Comparison of ENCODE assay signal across 29 mouse cellular contexts in the genomic region with DNA sequence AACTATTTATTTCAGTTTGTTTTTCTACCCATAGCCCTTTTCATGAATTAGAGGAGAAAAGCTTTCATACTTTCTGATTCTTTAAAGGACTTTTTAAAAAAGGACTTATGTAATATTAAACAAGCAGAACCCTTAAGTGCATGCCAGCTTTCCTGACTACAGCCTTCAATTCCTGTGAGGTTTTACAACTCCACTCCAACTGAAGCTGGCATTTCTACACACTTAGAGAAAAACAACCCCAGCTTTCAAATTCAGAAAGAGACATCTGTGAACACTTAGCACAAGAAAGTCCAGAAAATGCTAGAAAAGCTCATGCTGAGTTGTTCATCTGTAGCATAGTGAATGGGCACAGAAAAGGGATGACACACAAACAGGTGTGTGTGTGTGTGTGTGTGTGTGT. TPM values are rescaled to one million over a fixed set of nuclear protein-coding genes. Genes with fewer than 3 reads are reported as not detected.
DNase-seq lines count a peak whose midpoint lies in the region; ATAC-seq and TF ChIP-seq lines count a peak whose summit lies in the region.
"Had no signal": no experiment of that assay in that cellular context is flagged by ENCODE, and none has a peak within 500 bp of the region (broad histone marks: within the 10 kb centered on the region; RNA-seq: fewer than 3 reads in every experiment).

No protein-coding gene starts in this region.

- no peak overlapping the region for H3K9ac ChIP-seq in hindbrain, embryonic 14.5 days
- H3K9ac ChIP-seq in hindbrain, postnatal 0 days (replicated peaks; ENCODE audit: low read length) = no peak overlapping the region
- H3K9ac ChIP-seq in embryonic facial prominence, embryonic 15.5 days = no peak overlapping the region
- H3K9ac ChIP-seq: embryonic facial prominence, embryonic 12.5 days; forebrain, embryonic 13.5 days; heart, embryonic 15.5 days; hindbrain, embryonic 12.5 days; liver, embryonic 13.5 days; midbrain, embryonic 12.5 days; neural tube, embryonic 12.5 days had no signal

- no peaks in the 10 kb centered on the region for H3K27me3 ChIP-seq in hindbrain, embryonic 14.5 days (ENCODE audit: control insufficient read depth, insufficient read depth, low read length)
- H3K27me3 ChIP-seq in hindbrain, postnatal 0 days (ENCODE audit: insufficient read depth, low read length) = no peaks in the 10 kb centered on the region
- H3K27me3 ChIP-seq in embryonic facial prominence, embryonic 15.5 days = no peaks in the 10 kb centered on the region
- no peaks in the 10 kb centered on the region for H3K27me3 ChIP-seq in heart, embryonic 10.5 days (ENCODE audit: insufficient read depth, poor library complexity, severe bottlenecking)
- H3K27me3 ChIP-seq: embryonic facial prominence, embryonic 12.5 days; forebrain, embryonic 13.5 days; heart, embryonic 15.5 days; hindbrain, embryonic 12.5 days; liver, embryonic 13.5 days; megakaryocyte, embryonic 14.5 days; midbrain, embryonic 12.5 days; neural tube, embryonic 12.5 days had no signal

- no peak for TF ChIP-seq CTCF in hindbrain, postnatal 0 days (IDR thresholded peaks at IDR 0.05; ENCODE audit: low read depth)

- ATAC-seq in hindbrain, embryonic 14.5 days (ENCODE audit: low FRiP score) = no peak
- no peak for ATAC-seq in hindbrain, postnatal 0 days
- no peak for ATAC-seq in embryonic facial prominence, embryonic 15.5 days (ENCODE audit: insufficient number of reproducible peaks, low FRiP score, low TSS enrichment, low read depth)
- ATAC-seq: CD4-positive, CD25-positive, alpha-beta regulatory T cell, adult 4 months; forebrain, embryonic 13.5 days; inflammation-experienced regulatory T-cells, adult 6 months; lung, postnatal 0 days had no signal

- no peak overlapping the region for H3K4me2 ChIP-seq in hindbrain, embryonic 14.5 days (replicated peaks)
- no peak overlapping the region for H3K4me2 ChIP-seq in hindbrain, postnatal 0 days (ENCODE audit: low read depth, low read length)
- no peak overlapping the region for H3K4me2 ChIP-seq in embryonic facial prominence, embryonic 15.5 days (replicated peaks)
- H3K4me2 ChIP-seq: embryonic facial prominence, embryonic 12.5 days; forebrain, embryonic 13.5 days; heart, embryonic 15.5 days; hindbrain, embryonic 12.5 days; liver, embryonic 13.5 days; midbrain, embryonic 12.5 days; neural tube, embryonic 12.5 days had no signal

- intact Hi-C loops in left cerebral cortex, postnatal 25 days (cut with DNase I) = no loop called here
- intact Hi-C loops in left cerebral cortex, postnatal 4 days (cut with DNase I) = no loop called here

- no peak for DNase-seq in hindbrain, embryonic 14.5 days (ENCODE audit: low spot score)
- DNase-seq in hindbrain, postnatal 0 days (ENCODE audit: low spot score) = no peak
- DNase-seq in left cerebral cortex, postnatal 25 days (ENCODE audit: low spot score in 2 of 2) = peak; percentile 6 to 19
- DNase-seq in left cerebral cortex, postnatal 4 days = no peak
- DNase-seq in heart, adult 11 months = no peak
- no peak for DNase-seq in heart, embryonic 10.5 days (ENCODE audit: low spot score)
- DNase-seq: adrenal gland, adult 2 months; adrenal gland, postnatal 36 days; cerebellum, adult 2 months; cerebellum, postnatal 14 days; kidney, adult 11 months; kidney, postnatal 14 days; layer of hippocampus, postnatal 36 days; liver, embryonic 13.5 days; lung, adult 18-20 months; lung, postnatal 4 days; thymus, postnatal 14 days had no signal

- H3K9me3 ChIP-seq in hindbrain, embryonic 14.5 days (ENCODE audit: control insufficient read depth, low read length) = no peaks in the 10 kb centered on the region
- no peaks in the 10 kb centered on the region for H3K9me3 ChIP-seq in hindbrain, postnatal 0 days (ENCODE audit: low read length)
- no peaks in the 10 kb centered on the region for H3K9me3 ChIP-seq in embryonic facial prominence, embryonic 15.5 days (replicated peaks)
- no peaks in the 10 kb centered on the region for H3K9me3 ChIP-seq in heart, embryonic 10.5 days
- H3K9me3 ChIP-seq: embryonic facial prominence, embryonic 12.5 days; forebrain, embryonic 13.5 days; heart, embryonic 15.5 days; hindbrain, embryonic 12.5 days; liver, embryonic 13.5 days; megakaryocyte, embryonic 14.5 days; midbrain, embryonic 12.5 days; neural tube, embryonic 12.5 days had no signal

- peaks cover 31% of the 10 kb centered on the region for H3K36me3 ChIP-seq in hindbrain, embryonic 14.5 days (replicated peaks; ENCODE audit: control insufficient read depth, insufficient read depth)
- peaks cover 10% of the 10 kb centered on the region; the same call in 1 of the 2 replicates for H3K36me3 ChIP-seq in hindbrain, postnatal 0 days (ENCODE audit: insufficient read depth, low read length)
- H3K36me3 ChIP-seq in embryonic facial prominence, embryonic 15.5 days = peaks cover 38% of the 10 kb centered on the region
- peaks cover 56% of the 10 kb centered on the region for H3K36me3 ChIP-seq in heart, embryonic 10.5 days

- 0 out of 2 replicates have a peak overlapping the region, but pooled peaks have one; percentile 16 for H3K27ac ChIP-seq in hindbrain, embryonic 14.5 days
- H3K27ac ChIP-seq in hindbrain, postnatal 0 days = no peak overlapping the region
- peak overlapping the region; percentile 73 for H3K27ac ChIP-seq in embryonic facial prominence, embryonic 15.5 days (replicated peaks)
- no peak overlapping the region for H3K27ac ChIP-seq in heart, embryonic 10.5 days
- H3K27ac ChIP-seq: embryonic facial prominence, embryonic 12.5 days; forebrain, embryonic 13.5 days; heart, embryonic 15.5 days; hindbrain, embryonic 12.5 days; liver, embryonic 13.5 days; midbrain, embryonic 12.5 days; neural tube, embryonic 12.5 days had no signal

- H3K4me3 ChIP-seq in hindbrain, embryonic 14.5 days (replicated peaks; ENCODE audit: low read length) = no peak overlapping the region
- no peak overlapping the region for H3K4me3 ChIP-seq in hindbrain, postnatal 0 days (ENCODE audit: low read length)
- H3K4me3 ChIP-seq in embryonic facial prominence, embryonic 15.5 days (replicated peaks) = no peak overlapping the region
- H3K4me3 ChIP-seq in heart, embryonic 10.5 days = no peak overlapping the region
- H3K4me3 ChIP-seq: embryonic facial prominence, embryonic 12.5 days; forebrain, embryonic 13.5 days; heart, embryonic 15.5 days; hindbrain, embryonic 12.5 days; liver, embryonic 13.5 days; megakaryocyte, embryonic 14.5 days; midbrain, embryonic 12.5 days; myocyte; neural tube, embryonic 12.5 days had no signal

- no peaks in the 10 kb centered on the region for H3K4me1 ChIP-seq in hindbrain, embryonic 14.5 days (replicated peaks; ENCODE audit: control insufficient read depth, insufficient read depth, low read length)
- H3K4me1 ChIP-seq in hindbrain, postnatal 0 days (ENCODE audit: insufficient read depth, low read length) = no peaks in the 10 kb centered on the region
- no peaks in the 10 kb centered on the region for H3K4me1 ChIP-seq in embryonic facial prominence, embryonic 15.5 days
- no peaks in the 10 kb centered on the region for H3K4me1 ChIP-seq in heart, embryonic 10.5 days
- H3K4me1 ChIP-seq: embryonic facial prominence, embryonic 12.5 days; forebrain, embryonic 13.5 days; hindbrain, embryonic 12.5 days; liver, embryonic 13.5 days; midbrain, embryonic 12.5 days had no signal

RNA-seq across cellular contexts. Expression of a gene that starts 19.8 kb away (rescaled TPM):
- polyA plus RNA-seq in hindbrain, embryonic 14.5 days (2014; fragmentation: Nextera tagmentation; extraction: Ambion mirVana) = 4.2 and 7.7 TPM in 2 replicates
- 0.61 and 0.89 TPM in 2 replicates for total RNA-seq in hindbrain, postnatal 0 days (2014; rRNA removed)
- polyA plus RNA-seq in hindbrain, postnatal 0 days (2015; fragmentation: Nextera tagmentation; extraction: Ambion mirVana) = 4.1 and 6.3 TPM in 2 replicates
- total RNA-seq in left cerebral cortex, postnatal 25 days (2021) = 1 to 10 TPM; 3.8 to 5.6 TPM
- 1 to 10 TPM; 2.4 to 3.8 TPM for total RNA-seq in left cerebral cortex, postnatal 4 days (2021)
- 15.9 and 16.5 TPM in 2 replicates for polyA plus RNA-seq in embryonic facial prominence, embryonic 15.5 days (2015; fragmentation: Nextera tagmentation; extraction: Ambion mirVana)
- 8.3 and 12.3 TPM in 2 replicates for polyA plus RNA-seq in heart, embryonic 10.5 days (2016; fragmentation: Nextera tagmentation; extraction: Ambion mirVana)

RNA-seq across cellular contexts. Expression of a gene that starts 56.8 kb away (rescaled TPM):
- polyA plus RNA-seq in hindbrain, embryonic 14.5 days (2014; fragmentation: Nextera tagmentation; extraction: Ambion mirVana) = 23.3 and 26.3 TPM in 2 replicates
- total RNA-seq in hindbrain, postnatal 0 days (2014; rRNA removed) = 19.9 and 29.7 TPM in 2 replicates
- polyA plus RNA-seq in hindbrain, postnatal 0 days (2015; fragmentation: Nextera tagmentation; extraction: Ambion mirVana) = 11.3 and 12.9 TPM in 2 replicates
- 10 to 100 TPM; 27.0 to 33.1 TPM for total RNA-seq in left cerebral cortex, postnatal 25 days (2021)
- 10 to 100 TPM; 32.9 to 35.3 TPM for total RNA-seq in left cerebral cortex, postnatal 4 days (2021)
- 25.4 and 27.3 TPM in 2 replicates for polyA plus RNA-seq in embryonic facial prominence, embryonic 15.5 days (2015; fragmentation: Nextera tagmentation; extraction: Ambion mirVana)
- 16.9 and 22.3 TPM in 2 replicates for polyA plus RNA-seq in heart, embryonic 10.5 days (2016; fragmentation: Nextera tagmentation; extraction: Ambion mirVana)

Comparison
In these comparisons a context has a peak if more than half of its experiments do, and no peak if none do; other contexts are left out.
1. DNase-seq: peak in left cerebral cortex, postnatal 25 days (2 of 2); none in hindbrain, embryonic 14.5 days (single experiment), hindbrain, postnatal 0 days (single experiment), left cerebral cortex, postnatal 4 days (single experiment), heart, adult 11 months (single experiment) and heart, embryonic 10.5 days (single experiment).
2. H3K27ac ChIP-seq: peak in hindbrain, embryonic 14.5 days (single experiment) and embryonic facial prominence, embryonic 15.5 days (single experiment); none in hindbrain, postnatal 0 days (single experiment) and heart, embryonic 10.5 days (single experiment).